Mouse (Mus musculus) urinary bladder, postnatal 25 days (tissue): ENCODE data around the gene Olfr1447.

Experiments
- DNase-seq: peaks from one replicate; pipeline ENCODE4 v3.0.0; 2022; ENCODE audit warnings: low spot score

Gene Olfr1447

GRCm38 (mm10) chr19:12903643-12904042 is at the start of gene Olfr1447:
TSS of gene Olfr1447 (minus strand) at chr19:12903743.
- no peak for DNase-seq

- no peak for DNase-seq
Observed at GRCm38 (mm10) chr19:12949958-12950357, 46.4 kb upstream of the Olfr1447 start, which contains the start of gene Olfr1450. TSS of gene Olfr1450 (plus strand) at chr19:12950258.

- no peak for DNase-seq
Observed at GRCm38 (mm10) chr19:12930540-12930939, 27.0 kb upstream of the Olfr1447 start, which contains the start of gene Olfr1449. TSS of gene Olfr1449 (plus strand) at chr19:12930840.

- no peak for DNase-seq
Observed at GRCm38 (mm10) chr19:12924319-12924718, 20.8 kb upstream of the Olfr1447 start, which contains the start of gene Olfr1448. TSS of gene Olfr1448 (minus strand) at chr19:12924419.

GRCm38 (mm10) chr19:12893424-12893823 is 10.1 kb downstream of the Olfr1447 start, which contains the start of gene Olfr1446:
TSS of gene Olfr1446 (minus strand) at chr19:12893524.
- no peak for DNase-seq

GRCm38 (mm10) chr19:12883555-12883954 is 20.0 kb downstream of the Olfr1447 start, which contains the start of gene Olfr1445:
TSS of gene Olfr1445 (plus strand) at chr19:12883855.
- no peak for DNase-seq

GRCm38 (mm10) chr19:12856983-12857382 is 46.6 kb downstream of the Olfr1447 start, which contains the start of gene Olfr1444:
TSS of gene Olfr1444 (plus strand) at chr19:12857283.
- DNase-seq: no peak
